Mouse (Mus musculus): Measurements from ENCODE around the gene Zkscan1. TPM values are rescaled to one million over a fixed set of nuclear protein-coding genes. Genes with fewer than 3 reads are reported as not detected.
A peak's percentile ranks its signal among the peaks of the same experiment; 100 is the strongest.
"Not testable (repeated sequence)": the region's sequence is repeated elsewhere in the genome, so short reads cannot be mapped to it uniquely, and the experiment has no call there.

Zkscan1 gene
- polyA plus RNA-seq, 1 experiment, result 12.0 TPM

DNA sequence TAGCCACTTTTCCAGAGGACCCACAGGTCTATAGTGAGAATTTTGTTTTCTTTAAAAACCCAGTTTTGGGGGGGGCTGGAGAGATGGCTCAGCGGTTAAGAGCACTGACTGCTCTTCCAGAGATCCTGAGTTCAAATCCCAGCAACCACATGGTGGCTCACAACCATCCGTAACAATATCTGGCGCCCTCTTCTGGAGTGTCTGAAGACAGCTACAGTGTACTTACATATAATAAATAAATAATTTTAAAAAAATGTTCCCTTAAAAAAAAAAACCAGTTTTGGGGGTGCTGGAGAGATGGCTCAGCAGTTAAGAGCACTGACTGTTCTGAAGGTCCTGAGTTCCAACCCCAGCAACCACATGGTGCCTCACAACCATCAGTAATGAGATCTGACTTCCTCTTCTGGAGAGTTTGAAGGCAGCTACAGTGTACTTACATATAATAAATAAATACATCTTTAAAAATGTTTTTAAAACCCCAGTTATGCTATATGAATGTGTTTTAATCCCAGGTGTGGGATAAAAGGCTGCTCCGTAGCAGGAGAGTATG, 25.0 kb downstream of the Zkscan1 start:
- not testable (repeated sequence) for H3K27ac ChIP-seq (ENCODE audit: insufficient read depth, low read depth, low read length); H3K4me1 ChIP-seq (ENCODE audit: control insufficient read depth, insufficient read depth, low read length); H3K4me3 ChIP-seq (ENCODE audit: insufficient read depth, low read length)
- TF ChIP-seq CTCF (IDR thresholded peaks at IDR 0.05; ENCODE audit: low read depth, low read length), result 0 out of 2 replicates have a peak, but pooled peaks have one; percentile 15

DNA sequence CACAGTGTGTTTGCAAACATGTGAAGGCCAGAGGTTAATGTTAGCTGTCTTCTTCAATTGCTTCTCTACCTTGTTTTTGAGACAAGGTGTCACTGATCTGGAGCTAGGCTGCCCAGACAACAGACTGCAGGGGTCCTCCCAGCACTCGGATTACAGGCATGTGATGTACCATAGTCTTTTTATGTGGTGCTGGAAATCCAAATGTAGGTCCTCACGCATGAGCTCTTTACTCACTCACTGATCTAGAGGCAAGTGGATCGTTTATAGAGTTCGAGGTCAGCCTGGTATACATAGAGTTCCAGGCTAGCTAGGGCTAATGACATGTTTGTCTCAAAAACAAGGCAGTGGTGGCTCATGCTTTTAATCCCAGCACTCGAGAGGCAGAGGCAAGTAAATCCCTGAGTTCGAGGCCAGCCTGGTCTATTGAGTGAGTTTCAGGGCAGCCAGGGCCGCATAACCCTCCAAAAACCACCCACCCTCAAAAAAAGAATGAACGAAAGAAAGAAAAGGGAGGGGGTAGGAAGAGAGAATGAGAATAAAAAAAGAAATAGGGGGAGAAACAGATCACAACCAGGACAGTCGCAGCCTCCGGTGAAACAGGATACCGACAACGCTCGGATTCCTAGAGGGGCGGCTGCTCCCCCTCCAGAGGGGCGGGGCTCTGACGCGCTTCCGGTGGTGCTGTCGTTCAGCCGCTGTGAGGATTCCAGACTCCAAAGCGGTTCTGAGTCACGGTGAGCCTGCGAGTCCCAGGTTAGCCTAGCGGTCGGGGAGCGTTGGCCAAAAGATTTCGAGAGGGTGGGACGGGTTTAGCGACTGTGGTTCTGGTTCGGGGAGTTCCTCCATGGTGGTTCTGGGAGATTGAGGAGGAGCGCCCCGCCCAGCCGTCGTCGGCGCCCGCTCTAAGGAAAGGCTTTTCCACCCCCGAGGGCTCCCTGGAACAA, 31.6 kb downstream of the Zkscan1 start, which contains the start of gene Zscan21:
Gene Zscan21, plus strand, starts transcription at position 649 of the 944 bp plus-strand sequence.
- peaks cover 6% of the 10 kb centered on the region for H3K4me1 ChIP-seq (ENCODE audit: control insufficient read depth, insufficient read depth, low read length)
- peak within 1 kb of the TSS; percentile 77 for H3K27ac ChIP-seq (ENCODE audit: insufficient read depth, low read depth, low read length)
- TF ChIP-seq CTCF (IDR thresholded peaks at IDR 0.05; ENCODE audit: low read depth, low read length), result no peak
- 0 out of 2 replicates have a peak, but pooled peaks have one; percentile 57 for TF ChIP-seq POLR2A (IDR thresholded peaks at IDR 0.05; ENCODE audit: borderline replicate concordance, low read depth, low read length)
- peak within 1 kb of the TSS; percentile 79 for H3K4me3 ChIP-seq (ENCODE audit: insufficient read depth, low read length)

DNA sequence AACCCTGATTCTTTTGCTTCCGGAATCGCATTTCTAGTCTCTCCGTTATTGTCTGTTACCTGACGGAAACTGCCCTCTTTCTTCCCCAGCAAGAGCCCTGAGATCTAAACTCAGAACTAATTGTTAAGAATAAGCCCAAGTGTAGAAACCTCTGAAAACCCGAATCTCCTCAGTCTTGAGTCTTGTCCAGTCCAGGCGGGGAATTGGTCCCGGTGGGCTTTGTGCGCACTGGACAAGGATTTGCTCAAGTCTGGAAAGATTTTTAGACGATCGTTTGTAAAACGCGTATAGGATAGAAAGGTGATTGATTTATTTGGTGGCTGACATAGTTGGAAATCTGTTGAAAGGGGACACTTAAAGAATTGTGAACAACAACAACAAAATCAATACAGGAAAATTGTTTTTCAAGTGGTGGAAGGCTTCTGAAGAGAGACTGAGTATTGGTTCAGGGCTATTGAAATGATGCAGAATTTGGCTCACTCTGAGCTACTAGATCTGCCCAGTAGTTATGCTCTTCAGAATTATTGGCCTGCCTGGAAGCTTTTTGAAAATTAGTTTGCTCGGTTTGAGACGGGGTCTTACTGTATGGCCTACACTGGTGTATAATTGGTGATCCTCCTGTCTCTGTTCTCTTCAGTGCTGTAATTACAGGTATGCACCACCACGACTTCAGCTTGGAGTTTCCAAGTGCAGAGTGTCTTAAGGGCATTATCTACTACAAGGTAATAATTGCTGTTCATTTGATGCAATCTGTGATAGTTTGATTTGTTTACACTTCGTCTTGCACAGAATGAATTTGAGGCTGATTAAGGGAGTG, 32.5 kb downstream of the Zkscan1 start:
- Histone ChIP-seq H3K27ac (ENCODE audit: insufficient read depth, low read depth, low read length) (peak overlapping the region; percentile 77), H3K4me1 (ENCODE audit: control insufficient read depth, insufficient read depth, low read length) (peaks cover 6% of the 10 kb centered on the region), H3K4me3 (ENCODE audit: insufficient read depth, low read length) (peak overlapping the region; percentile 79)
- no peak for TF ChIP-seq CTCF (IDR thresholded peaks at IDR 0.05; ENCODE audit: low read depth, low read length)
- no peak for TF ChIP-seq POLR2A (IDR thresholded peaks at IDR 0.05; ENCODE audit: borderline replicate concordance, low read depth, low read length)

DNA sequence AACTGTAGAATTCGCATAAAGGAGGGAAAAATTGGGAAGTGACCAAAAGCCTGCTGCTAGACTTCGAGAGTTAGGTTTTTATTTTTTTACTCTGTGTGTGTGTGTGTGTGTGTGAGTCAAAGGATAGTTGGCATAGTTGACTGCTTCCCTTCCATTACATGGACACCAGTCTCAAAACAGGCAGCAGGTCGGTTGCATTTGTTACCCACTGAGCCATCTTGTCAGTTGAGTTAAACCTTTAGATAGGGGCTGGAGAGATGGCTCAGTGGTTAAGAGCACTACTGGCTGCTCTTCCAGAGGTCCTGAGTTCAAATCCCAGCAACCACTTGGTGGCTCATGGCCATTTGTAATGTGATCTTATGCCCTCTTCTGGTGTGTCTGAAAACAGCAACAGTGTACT, 33.2 kb downstream of the Zkscan1 start:
- Histone ChIP-seq H3K27ac (ENCODE audit: insufficient read depth, low read depth, low read length) (no peak overlapping the region), H3K4me3 (ENCODE audit: insufficient read depth, low read length) (peak overlapping the region; percentile 79), H3K4me1 (ENCODE audit: control insufficient read depth, insufficient read depth, low read length) (peaks cover 6% of the 10 kb centered on the region)
- no peak for TF ChIP-seq CTCF (IDR thresholded peaks at IDR 0.05; ENCODE audit: low read depth, low read length)
- no peak for TF ChIP-seq POLR2A (IDR thresholded peaks at IDR 0.05; ENCODE audit: borderline replicate concordance, low read depth, low read length)

DNA sequence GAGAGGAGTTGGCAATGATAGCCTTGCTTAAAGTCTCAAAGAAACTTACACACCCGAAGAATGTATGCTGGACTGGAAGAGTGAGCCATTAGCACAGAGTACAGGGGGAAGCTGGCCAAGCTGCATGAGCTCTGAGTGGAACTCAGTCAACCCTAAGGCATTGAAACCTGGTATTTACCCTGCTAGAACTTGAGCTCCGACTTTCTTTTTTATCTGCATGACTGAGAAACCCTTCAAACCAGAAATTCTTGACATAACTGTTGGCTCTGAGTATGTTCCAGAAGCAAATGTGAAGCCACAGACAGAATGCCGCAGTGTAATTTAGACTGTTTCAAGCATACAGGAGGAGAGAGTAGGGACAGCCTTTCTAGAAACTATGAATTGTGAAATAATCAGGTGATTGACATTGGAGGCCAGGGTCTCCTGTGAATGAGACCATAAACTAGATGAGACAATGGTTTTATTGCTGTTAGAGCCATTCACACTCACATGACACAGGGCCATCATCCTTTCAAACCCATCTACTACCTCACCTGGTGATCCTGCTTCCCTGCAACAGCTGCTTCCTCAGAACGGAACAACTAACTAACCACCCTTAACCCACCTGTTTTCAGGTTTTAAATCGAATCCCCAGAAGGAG, 47.7 kb downstream of the Zkscan1 start:
- Histone ChIP-seq H3K27ac (ENCODE audit: insufficient read depth, low read depth, low read length) (no peak overlapping the region), H3K4me3 (ENCODE audit: insufficient read depth, low read length) (no peak overlapping the region), H3K4me1 (ENCODE audit: control insufficient read depth, insufficient read depth, low read length) (no peaks in the 10 kb centered on the region)
- no peak for TF ChIP-seq POLR2A (IDR thresholded peaks at IDR 0.05; ENCODE audit: borderline replicate concordance, low read depth, low read length)
- TF ChIP-seq CTCF (IDR thresholded peaks at IDR 0.05; ENCODE audit: low read depth, low read length), result no peak

DNA sequence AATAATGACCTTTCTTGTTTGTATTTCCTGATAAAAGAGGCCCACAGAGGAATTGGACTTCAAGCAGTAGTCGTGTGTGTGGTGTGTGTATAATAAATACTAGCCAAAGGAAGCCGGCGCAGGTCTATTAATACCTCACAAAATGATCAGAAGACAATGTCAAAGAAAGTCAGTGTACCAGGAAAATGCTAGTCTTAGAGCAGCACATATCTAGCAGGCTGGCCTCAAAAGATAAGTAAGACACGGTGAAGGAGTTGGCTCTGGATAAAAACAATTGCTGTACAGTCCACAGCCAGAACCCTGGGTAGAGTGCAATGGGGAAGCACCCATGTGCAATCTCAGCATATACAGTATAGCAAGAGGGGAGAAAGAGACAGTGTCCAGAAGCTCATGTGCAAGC, 52.4 kb downstream of the Zkscan1 start:
- Histone ChIP-seq H3K4me3 (ENCODE audit: insufficient read depth, low read length) (no peak overlapping the region), H3K4me1 (ENCODE audit: control insufficient read depth, insufficient read depth, low read length) (peaks cover 5% of the 10 kb centered on the region), H3K27ac (ENCODE audit: insufficient read depth, low read depth, low read length) (no peak overlapping the region)
- no peak for TF ChIP-seq CTCF (IDR thresholded peaks at IDR 0.05; ENCODE audit: low read depth, low read length)
- TF ChIP-seq POLR2A (IDR thresholded peaks at IDR 0.05; ENCODE audit: borderline replicate concordance, low read depth, low read length), result no peak

DNA sequence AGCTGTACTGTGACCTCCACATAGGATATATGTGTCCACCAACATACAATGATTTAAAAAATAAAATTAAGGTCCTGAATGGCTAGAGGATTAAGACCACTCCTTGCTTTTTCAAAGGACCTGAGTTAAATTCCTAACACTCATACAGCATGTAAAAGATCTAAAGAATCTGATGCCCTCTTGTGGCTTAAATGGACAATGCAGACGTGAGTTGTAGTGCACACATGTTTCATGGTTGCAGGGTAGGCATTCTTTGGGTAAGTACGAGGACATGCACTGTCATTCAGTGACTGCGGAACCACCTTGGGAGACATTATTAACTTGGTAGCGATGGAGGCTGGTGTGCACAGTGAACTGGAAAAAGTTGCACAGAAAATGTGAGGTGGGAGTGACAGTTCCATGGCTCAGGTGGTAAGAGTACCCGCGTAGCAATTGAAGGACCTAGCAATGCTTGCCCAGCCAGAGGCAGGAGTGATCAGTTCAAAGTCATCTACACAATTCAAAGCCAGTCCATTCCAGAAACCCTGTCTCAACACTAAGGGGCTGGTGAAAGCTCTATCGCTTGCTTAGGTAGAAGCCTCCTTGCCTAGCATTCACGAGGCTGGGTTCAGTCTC, 53.2 kb downstream of the Zkscan1 start:
- Histone ChIP-seq H3K4me3 (ENCODE audit: insufficient read depth, low read length) (no peak overlapping the region), H3K27ac (ENCODE audit: insufficient read depth, low read depth, low read length) (no peak overlapping the region), H3K4me1 (ENCODE audit: control insufficient read depth, insufficient read depth, low read length) (peaks cover 5% of the 10 kb centered on the region)
- TF ChIP-seq POLR2A (IDR thresholded peaks at IDR 0.05; ENCODE audit: borderline replicate concordance, low read depth, low read length), result no peak
- peak; percentile 9; the same call in 1 of the 2 replicates for TF ChIP-seq CTCF (IDR thresholded peaks at IDR 0.05; ENCODE audit: low read depth, low read length)

DNA sequence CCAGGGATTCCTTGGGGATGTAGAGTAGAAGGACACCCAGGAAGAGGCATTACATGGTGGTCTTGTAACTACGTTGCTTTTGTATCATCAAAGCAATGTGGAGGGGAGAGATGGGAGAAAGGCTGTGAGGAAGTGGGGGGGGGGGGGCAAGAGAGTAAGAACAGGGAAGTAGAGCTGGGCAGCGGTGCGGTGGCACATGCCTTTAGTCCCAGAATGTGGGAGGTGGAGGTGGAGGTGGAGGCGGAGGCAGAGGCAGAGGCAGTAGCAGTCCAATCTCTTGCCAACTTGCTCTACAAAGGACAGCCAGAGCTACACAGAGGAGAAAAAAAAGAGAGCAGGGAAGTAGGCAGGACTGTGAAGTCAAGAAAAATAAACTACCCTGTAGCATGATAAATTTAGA, 53.7 kb downstream of the Zkscan1 start:
- Histone ChIP-seq H3K4me3 (ENCODE audit: insufficient read depth, low read length) (no peak overlapping the region), H3K4me1 (ENCODE audit: control insufficient read depth, insufficient read depth, low read length) (peaks cover 5% of the 10 kb centered on the region), H3K27ac (ENCODE audit: insufficient read depth, low read depth, low read length) (no peak overlapping the region)
- TF ChIP-seq CTCF (IDR thresholded peaks at IDR 0.05; ENCODE audit: low read depth, low read length), result no peak
- no peak for TF ChIP-seq POLR2A (IDR thresholded peaks at IDR 0.05; ENCODE audit: borderline replicate concordance, low read depth, low read length)

DNA sequence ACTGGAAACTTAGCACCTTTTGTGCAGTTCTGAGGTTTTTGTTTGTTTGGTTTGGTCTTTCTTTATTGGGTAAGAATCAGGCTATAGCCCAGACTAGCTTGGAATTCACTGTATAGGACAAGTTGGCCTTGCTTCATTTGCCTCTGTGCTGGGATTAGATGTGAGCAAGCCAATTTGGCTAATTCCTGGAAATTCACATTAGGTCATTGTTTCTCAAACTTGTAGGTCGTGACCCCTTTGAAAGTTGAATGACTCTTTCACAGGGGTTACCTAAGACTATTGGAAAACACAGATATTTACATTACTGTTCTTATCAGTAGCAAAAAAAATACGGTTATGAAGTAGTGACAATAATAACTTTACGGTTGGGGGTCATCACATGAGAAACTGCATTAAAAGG, 69.5 kb downstream of the Zkscan1 start:
- Histone ChIP-seq H3K4me3 (ENCODE audit: insufficient read depth, low read length) (no peak overlapping the region), H3K4me1 (ENCODE audit: control insufficient read depth, insufficient read depth, low read length) (peaks cover 2% of the 10 kb centered on the region; the same call in 1 of the 2 replicates), H3K27ac (ENCODE audit: insufficient read depth, low read depth, low read length) (no peak overlapping the region)
- TF ChIP-seq POLR2A (IDR thresholded peaks at IDR 0.05; ENCODE audit: borderline replicate concordance, low read depth, low read length), result no peak
- no peak for TF ChIP-seq CTCF (IDR thresholded peaks at IDR 0.05; ENCODE audit: low read depth, low read length)

Measured in bone marrow macrophage, adult 2 months (primary cell).